Mouse (Mus musculus): ENCODE data around the gene Ccne1.

- no peak for TF ChIP-seq POLR2A (IDR thresholded peaks at IDR 0.05; ENCODE audit: extremely low read depth, insufficient read depth, low read length)
- TF ChIP-seq CTCF (IDR thresholded peaks at IDR 0.05; ENCODE audit: low read depth, low read length): no peak
Observed at GRCm38 (mm10) chr7:38088456-38088855, 18.9 kb downstream of the Ccne1 start.

Data from liver, adult 2 months (tissue).